Mouse (Mus musculus): ENCODE measurements around the gene Gm13769. TPM values are rescaled to one million over a fixed set of nuclear protein-coding genes. Genes with fewer than 3 reads are reported as not detected.
"Not testable (repeated sequence)": the region's sequence is repeated elsewhere in the genome, so short reads cannot be mapped to it uniquely, and the experiment has no call there.

Gene Gm13769
- polyA plus RNA-seq (2015; fragmentation: Nextera tagmentation; extraction: Ambion mirVana), result not detected in 2 replicates

DNA sequence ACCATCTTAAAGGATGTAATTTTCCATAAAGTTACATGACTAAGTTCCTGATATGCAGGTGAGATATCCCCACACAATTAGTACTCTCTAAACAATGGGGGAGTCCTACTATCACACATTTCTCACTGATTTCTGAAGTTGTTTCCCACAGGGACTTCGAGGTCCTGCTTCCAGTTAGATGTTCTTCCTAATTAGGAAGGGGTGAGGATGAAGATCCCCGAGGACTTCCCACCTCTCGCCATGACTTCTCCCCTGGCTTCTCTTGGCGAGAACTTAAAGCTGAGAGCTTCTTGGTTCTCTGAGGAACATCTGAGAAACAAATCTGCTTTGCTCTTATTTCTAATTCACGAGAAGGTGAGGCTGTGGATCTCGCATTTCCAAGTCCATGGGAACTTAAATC, at the start of gene Gm13769:
Gene Gm13769 (plus strand): TSS at position 301 of the 400 bp plus-strand sequence.
- not testable (repeated sequence) for ATAC-seq; H3K27me3 ChIP-seq (replicated peaks); H3K9ac ChIP-seq; H3K9me3 ChIP-seq; H3K4me2 ChIP-seq (replicated peaks); H3K27ac ChIP-seq; H3K4me3 ChIP-seq (replicated peaks); H3K36me3 ChIP-seq; H3K4me1 ChIP-seq (replicated peaks)
- WGBS, result no CpG with 5 or more reads among the region's 6 CpGs

DNA sequence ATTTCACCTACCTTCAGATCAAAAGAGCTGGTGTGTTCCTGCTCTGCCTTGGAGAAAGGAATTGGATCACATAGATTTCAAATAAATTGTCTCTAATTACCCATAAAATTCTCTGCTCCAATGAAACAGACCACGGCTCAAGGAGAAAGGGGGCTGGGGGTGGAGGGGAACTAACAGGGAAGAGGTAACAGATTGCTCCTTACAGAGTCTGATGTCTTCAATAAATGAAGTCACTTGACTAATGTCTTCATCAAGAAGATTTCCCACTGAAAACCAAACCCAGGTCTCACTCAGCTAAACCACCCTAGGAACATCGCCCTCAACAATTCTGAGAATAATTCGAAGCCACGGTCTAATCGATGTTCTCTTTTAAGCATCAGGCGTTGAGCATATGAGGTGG, 29.3 kb upstream of the Gm13769 start, which contains the start of gene Olfr1272:
Gene Olfr1272 (minus strand): TSS at position 101 of the 400 bp plus-strand sequence.
- no peak within 1 kb of the TSS for H3K9ac ChIP-seq
- H3K9me3 ChIP-seq, result no peaks in the 10 kb centered on the region
- no peak within 1 kb of the TSS for H3K27ac ChIP-seq
- no peaks in the 10 kb centered on the region for H3K36me3 ChIP-seq
- 88% methylated on average over 6 of the region's 6 CpGs for WGBS
- no peaks in the 10 kb centered on the region for H3K4me1 ChIP-seq (replicated peaks)
- no peak within 1 kb of the TSS for H3K4me3 ChIP-seq (replicated peaks)
- ATAC-seq, result no peak
- H3K4me2 ChIP-seq (replicated peaks), result no peak within 1 kb of the TSS
- no peaks in the 10 kb centered on the region for H3K27me3 ChIP-seq (replicated peaks)

DNA sequence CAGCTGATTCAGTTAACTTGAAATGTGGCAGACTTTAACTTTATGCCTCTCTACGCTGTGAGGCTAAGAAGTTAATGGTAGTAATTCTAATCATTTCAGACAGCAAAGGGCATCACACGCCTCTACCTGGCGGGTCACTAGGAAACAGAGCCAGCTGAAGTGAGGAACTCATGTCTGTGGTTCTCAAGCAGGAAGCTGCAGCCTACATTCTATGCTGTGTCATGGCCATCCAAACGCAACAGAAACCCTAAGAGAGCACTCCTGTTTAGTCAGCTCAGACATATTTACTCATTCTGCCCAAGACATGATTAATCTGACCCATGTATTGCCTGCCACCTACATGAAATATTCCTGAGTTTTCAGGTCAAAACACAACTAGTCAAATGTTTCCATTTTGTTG, 24.7 kb downstream of the Gm13769 start:
- ATAC-seq; H3K36me3 ChIP-seq; H3K27ac ChIP-seq; H3K9ac ChIP-seq; H3K4me1 ChIP-seq (replicated peaks); H3K27me3 ChIP-seq (replicated peaks); H3K4me3 ChIP-seq (replicated peaks); H3K9me3 ChIP-seq; H3K4me2 ChIP-seq (replicated peaks): not testable (repeated sequence)
- no CpG with 5 or more reads among the region's 4 CpGs for WGBS

DNA sequence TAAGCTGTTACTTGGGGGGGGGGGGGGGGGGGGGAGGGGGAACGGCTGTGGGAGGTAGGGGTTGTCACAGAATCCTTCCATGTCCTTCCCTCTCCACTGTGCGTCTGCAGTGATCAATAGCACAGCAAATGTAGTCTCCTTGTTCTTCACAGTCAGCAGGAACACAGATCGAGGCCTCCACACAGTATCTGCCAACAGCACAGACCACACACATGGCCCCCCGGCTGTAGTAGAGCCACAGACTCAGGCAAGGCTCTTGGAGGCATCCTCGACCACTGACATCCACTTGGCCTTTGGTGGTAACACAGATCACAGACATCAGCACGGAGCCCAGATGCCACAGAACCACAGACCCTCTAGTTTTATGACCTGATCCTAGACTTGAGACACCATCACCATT, 29.0 kb downstream of the Gm13769 start:
- ATAC-seq, H3K9ac ChIP-seq: not testable (repeated sequence)
- no CpG with 5 or more reads among the region's 6 CpGs for WGBS

DNA sequence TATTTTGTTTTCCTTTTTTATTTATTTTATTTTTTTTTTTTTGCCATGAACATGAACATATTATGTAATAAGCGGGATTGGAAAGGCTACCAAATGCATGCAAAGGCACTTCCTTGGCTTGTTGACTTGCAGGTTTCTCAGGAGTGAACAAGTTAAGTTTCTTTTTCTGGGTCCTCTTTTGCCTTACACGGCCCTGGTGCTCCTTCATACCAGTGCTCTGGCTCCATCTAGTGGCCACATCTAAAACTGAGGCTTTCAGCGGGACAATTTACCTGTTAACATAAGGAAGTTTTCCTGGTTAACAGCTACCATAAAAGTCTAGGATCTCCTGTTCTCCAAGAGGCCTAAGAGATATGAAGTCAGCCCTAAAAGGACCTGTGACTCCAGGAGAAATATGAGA, 29.5 kb downstream of the Gm13769 start:
- not testable (repeated sequence) for H3K4me3 ChIP-seq (replicated peaks); H3K9me3 ChIP-seq; H3K27ac ChIP-seq; H3K27me3 ChIP-seq (replicated peaks); H3K4me1 ChIP-seq (replicated peaks); H3K9ac ChIP-seq; H3K4me2 ChIP-seq (replicated peaks); H3K36me3 ChIP-seq
- no CpG with 5 or more reads among the region's 3 CpGs for WGBS
- ATAC-seq, result peak; percentile 74

More for the DNA sequence above, 29.0 kb downstream of the Gm13769 start:
- H3K9me3 ChIP-seq; H3K27me3 ChIP-seq (replicated peaks); H3K4me3 ChIP-seq (replicated peaks); H3K4me2 ChIP-seq (replicated peaks); H3K36me3 ChIP-seq; H3K4me1 ChIP-seq (replicated peaks); H3K27ac ChIP-seq: not testable (repeated sequence)

DNA sequence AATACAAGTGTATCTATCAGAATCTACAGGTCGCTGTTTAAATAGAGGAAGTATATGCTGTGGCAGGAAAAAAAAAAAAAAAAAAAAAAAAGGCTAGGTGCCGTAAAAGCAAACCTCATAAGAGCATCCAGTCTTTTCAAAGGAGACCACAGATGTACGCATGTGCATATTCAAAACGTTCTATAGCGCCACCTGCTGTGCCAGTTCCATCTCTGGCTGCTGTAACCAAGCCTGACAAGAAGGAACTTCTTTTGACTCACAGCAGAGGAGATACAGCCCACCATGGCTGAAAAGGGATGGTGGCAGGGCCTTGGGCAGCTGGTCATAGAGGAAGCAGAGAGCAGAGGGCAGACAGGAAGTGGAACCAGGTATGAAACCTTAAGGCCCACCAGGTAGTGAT, 37.2 kb downstream of the Gm13769 start:
- H3K9ac ChIP-seq; ATAC-seq; H3K4me3 ChIP-seq (replicated peaks); H3K4me1 ChIP-seq (replicated peaks); H3K9me3 ChIP-seq; H3K4me2 ChIP-seq (replicated peaks); H3K36me3 ChIP-seq; H3K27me3 ChIP-seq (replicated peaks); H3K27ac ChIP-seq: not testable (repeated sequence)
- WGBS, result no CpG with 5 or more reads among the region's 5 CpGs

DNA sequence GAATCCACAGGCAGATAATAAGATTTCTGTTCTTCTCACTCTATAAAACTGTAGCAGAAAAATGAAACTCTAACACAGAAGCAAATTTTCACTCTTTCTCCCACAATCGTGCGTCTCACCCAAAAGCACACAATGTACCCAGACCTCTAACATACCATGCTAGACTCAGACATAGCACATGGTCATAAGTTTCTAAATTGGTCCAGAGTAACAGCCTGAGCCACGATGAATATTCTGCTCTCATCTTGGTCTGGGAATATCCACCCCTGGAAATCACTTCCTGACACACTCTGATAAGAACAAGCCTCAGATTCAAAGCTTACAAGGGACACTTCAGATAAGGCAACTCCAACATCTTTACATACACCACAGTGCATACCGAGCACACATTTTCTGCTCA, 38.2 kb downstream of the Gm13769 start:
- H3K9ac ChIP-seq; H3K9me3 ChIP-seq; H3K4me3 ChIP-seq (replicated peaks); H3K27ac ChIP-seq; H3K27me3 ChIP-seq (replicated peaks); H3K36me3 ChIP-seq; ATAC-seq; H3K4me1 ChIP-seq (replicated peaks); H3K4me2 ChIP-seq (replicated peaks): not testable (repeated sequence)
- no CpG with 5 or more reads among the region's 4 CpGs for WGBS

Other genes with a start within 250 kb of the Gm13769 start
- not detected in 2 replicates for gene Olfr1269, start 200.8 kb upstream of the Gm13769 start, polyA plus RNA-seq (2015; fragmentation: Nextera tagmentation; extraction: Ambion mirVana)
- gene Olfr32, start 179.9 kb upstream of the Gm13769 start, polyA plus RNA-seq (2015; fragmentation: Nextera tagmentation; extraction: Ambion mirVana), result not detected in 2 replicates
- gene Olfr1270, start 169.1 kb upstream of the Gm13769 start, polyA plus RNA-seq (2015; fragmentation: Nextera tagmentation; extraction: Ambion mirVana), result not detected in 2 replicates
- not detected in 2 replicates for gene Olfr1506, start 97.7 kb upstream of the Gm13769 start, polyA plus RNA-seq (2015; fragmentation: Nextera tagmentation; extraction: Ambion mirVana)
- gene Olfr142, start 64.6 kb upstream of the Gm13769 start, polyA plus RNA-seq (2015; fragmentation: Nextera tagmentation; extraction: Ambion mirVana), result not detected in 2 replicates
- gene Olfr1271, start 51.2 kb upstream of the Gm13769 start, polyA plus RNA-seq (2015; fragmentation: Nextera tagmentation; extraction: Ambion mirVana), result not detected in 2 replicates
- gene Olfr1272, start 29.4 kb upstream of the Gm13769 start, polyA plus RNA-seq (2015; fragmentation: Nextera tagmentation; extraction: Ambion mirVana), result not detected in 2 replicates
- not detected in 2 replicates for gene Olfr1274-ps, start 76.5 kb downstream of the Gm13769 start, polyA plus RNA-seq (2015; fragmentation: Nextera tagmentation; extraction: Ambion mirVana)

All from intestine, embryonic 15.5 days (tissue).